Mouse (Mus musculus) left cerebral cortex, adult 8-10 months (tissue): ENCODE measurements around the gene Osm. TPM values are rescaled to one million over a fixed set of nuclear protein-coding genes. Genes with fewer than 3 reads are reported as not detected.

Source experiments
- DNase-seq, 2 experiments: peaks; one replicate each; pipeline ENCODE4 v3.0.0; 2022; ENCODE audit warnings: low spot score in 2 of 2
- total RNA-seq, 4 experiments: library from RNA; stranded (reverse); gene quantifications; 2 replicates each; pipeline ENCODE4 v1.2.4; 2022

Gene Osm
- total RNA-seq, result under 1 TPM in 2 of 4 experiments, not detected in 2; 0.53 to 0.55 TPM

DNA sequence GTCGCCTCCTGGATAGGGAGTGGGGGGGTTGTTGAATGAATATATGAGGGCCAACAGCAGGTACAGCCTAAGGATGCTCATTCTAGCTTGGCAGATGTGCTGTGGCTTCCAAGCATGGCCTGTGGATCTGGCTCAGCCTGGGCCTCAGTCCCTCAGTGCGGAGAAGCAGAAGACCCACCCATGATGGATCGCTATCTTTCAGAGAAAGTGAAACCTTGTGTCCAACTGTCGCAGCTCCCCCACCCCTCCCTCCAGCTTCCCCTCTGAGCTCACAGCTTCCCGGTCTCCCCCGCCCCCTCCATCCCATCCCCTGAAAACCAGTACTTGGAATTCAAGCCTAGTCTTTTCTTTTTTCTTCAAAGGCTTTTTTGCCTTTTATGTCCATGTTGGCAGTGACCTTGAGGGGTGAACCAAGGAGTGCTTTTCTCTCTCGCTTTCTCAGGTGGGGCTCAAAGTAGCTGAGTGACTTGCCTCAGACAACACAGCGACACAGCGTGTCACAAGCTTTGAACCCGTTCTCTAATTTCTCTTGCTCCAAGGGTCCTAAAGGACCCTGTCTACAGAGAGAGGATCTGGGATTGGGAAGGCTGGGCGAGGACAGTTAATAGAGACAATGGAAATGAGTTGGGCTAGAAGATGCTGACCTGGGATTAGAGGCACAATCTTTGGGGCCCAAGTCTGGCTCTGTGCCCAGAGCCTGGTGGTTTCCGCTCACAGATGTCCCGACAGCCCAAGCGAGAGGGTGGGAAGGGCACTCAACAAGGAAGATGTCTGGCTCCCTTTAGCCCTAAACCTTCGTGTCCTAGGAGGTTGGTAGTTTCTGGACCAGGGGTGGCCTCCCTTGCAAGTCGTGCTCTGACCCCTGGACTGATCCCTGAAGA, at the start of gene Osm:
Gene Osm (plus strand): TSS at position 756 of the 881 bp plus-strand sequence.
- no peak for DNase-seq

DNA sequence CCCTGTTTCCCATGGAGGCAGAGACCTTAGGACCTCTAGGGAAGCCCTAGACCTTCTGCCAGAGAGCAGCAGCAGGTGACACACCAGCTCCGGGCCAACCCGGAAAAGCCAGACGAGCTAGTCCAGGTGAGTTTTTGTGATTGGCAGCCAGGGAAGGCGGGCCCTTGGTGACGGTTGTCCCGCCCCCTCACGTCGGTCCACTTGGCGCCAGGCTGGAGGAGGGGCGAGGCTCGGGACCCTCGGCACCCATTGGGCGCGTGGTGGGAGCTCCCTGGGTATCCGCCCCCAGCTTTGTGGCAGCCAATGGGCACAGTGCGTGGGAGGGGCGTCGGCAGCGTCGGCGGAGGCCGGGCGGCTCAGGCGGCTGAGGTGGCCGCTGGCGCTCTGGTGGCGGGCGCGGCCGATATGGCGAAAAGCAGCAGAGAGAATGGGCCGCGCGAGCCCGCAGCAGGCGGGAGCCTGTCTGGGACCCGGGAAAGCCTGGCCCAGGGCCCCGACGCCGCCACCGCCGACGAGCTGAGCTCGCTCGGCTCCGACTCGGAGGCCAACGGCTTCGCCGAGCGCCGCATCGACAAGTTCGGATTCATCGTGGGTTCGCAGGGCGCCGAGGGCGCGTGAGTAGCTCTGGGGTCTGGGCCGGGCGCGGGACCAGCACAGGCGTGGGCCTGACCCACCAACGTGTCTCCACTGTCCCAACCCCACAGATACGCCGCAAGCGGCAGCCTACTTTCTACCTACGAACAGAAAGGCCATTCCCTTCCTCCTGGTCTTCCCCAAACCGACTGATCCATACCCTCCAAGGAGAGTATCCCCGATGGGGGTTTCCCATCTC, 49.5 kb upstream of the Osm start, which contains the start of gene Tbc1d10a:
Gene Tbc1d10a (plus strand): TSS at position 304 of the 832 bp plus-strand sequence.
- DNase-seq, result peak; percentile 87 to 98

GRCm38 (mm10) chr11:4187318-4187700, 48.9 kb upstream of the Osm start:
- no peak for DNase-seq

DNA sequence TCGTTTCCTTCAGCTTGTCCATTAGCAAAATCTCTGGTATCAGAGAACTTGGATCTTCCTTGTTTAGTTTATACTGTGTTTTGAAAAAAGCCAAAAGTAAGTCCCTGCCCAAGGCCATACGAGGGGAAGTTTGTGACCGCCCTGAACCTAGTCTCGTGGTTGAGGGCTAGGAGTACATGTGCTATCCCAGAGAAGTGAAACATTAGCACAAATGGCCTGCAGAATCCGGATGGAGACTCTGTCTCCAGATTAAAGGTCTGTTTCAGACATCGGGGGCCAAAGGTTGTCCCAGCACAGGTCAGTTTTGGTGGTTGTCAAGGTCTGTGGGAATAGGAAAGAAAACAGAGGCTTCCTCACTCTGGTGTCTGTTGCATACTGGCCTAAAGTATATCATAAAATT, 47.0 kb upstream of the Osm start:
- no peak for DNase-seq

GRCm38 (mm10) chr11:4190677-4191076, 45.5 kb upstream of the Osm start:
- DNase-seq, result no peak

DNA sequence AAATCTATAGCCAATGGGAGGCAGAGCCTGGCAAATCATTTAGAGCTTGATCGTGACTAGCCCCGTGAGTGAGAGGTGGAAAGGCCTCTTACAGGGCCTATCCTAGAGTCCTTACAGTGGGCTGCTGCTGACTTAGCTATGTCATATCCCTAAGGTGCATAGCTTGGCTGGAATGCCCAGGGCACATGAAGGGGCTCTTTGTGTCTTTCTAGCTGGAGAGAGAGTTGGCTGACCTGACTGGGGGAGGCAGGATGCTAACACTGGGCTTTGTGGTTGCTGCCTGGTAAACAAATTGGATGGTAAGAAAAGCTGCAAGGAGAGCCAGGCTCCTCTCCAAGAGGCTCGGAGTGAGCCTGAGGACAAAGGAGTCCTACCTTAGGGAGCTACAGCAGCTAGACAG, 43.5 kb upstream of the Osm start:
- DNase-seq, result no peak

- no peak for DNase-seq
Measured at GRCm38 (mm10) chr11:4193420-4193819, 42.8 kb upstream of the Osm start.

DNA sequence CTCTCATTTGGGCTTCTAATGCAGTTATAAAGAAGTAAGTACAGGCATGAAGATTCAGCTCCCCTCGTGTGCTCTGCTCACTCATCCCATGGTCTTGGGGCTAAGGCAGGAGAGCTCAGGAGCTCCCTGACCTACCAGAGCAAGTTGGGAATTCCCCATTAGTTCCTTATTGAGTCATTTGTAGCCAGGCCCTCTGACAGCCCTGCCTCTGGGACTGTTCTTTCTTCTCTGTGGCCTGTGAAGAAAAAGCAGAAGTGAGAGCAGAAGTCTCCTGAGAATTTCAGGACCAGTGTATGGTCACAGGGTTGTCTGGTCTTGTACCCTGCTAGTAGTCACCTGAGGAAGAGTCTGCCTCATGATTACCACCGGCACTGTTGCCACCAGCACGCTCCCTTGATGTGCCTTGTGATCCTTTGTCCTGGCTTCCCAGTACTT, 40.6 kb upstream of the Osm start:
- DNase-seq, result no peak

- no peak for DNase-seq
Measured at GRCm38 (mm10) chr11:4196636-4197035, 39.6 kb upstream of the Osm start.

- DNase-seq, result no peak
Measured at GRCm38 (mm10) chr11:4197691-4198090, 38.5 kb upstream of the Osm start.

- DNase-seq, result no peak
Measured at GRCm38 (mm10) chr11:4201981-4202700, 34.1 kb upstream of the Osm start.

GRCm38 (mm10) chr11:4202995-4203704, 33.1 kb upstream of the Osm start:
- DNase-seq, result no peak

DNA sequence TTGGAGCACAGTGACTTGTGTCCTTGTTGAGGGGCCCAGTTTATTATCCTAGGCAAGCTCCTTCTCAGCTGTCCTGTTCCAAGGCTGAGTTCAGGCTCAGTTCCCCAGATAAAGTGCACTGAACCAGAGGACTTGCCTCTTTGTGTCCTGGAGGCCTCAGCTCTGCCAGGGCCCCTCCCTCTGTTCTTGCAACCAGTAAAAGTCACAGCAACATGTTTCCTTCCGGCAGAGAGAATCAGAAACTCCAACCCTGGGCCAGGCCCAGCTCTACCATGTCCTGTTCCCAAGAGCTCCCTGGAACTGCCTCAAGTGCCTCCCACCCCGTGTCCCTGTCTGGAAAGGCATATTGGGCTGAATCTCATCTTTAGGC, 32.5 kb upstream of the Osm start:
- no peak for DNase-seq

GRCm38 (mm10) chr11:4205097-4205655, 31.0 kb upstream of the Osm start:
- no peak for DNase-seq

GRCm38 (mm10) chr11:4205951-4206350, 30.3 kb upstream of the Osm start:
- DNase-seq, result no peak

DNA sequence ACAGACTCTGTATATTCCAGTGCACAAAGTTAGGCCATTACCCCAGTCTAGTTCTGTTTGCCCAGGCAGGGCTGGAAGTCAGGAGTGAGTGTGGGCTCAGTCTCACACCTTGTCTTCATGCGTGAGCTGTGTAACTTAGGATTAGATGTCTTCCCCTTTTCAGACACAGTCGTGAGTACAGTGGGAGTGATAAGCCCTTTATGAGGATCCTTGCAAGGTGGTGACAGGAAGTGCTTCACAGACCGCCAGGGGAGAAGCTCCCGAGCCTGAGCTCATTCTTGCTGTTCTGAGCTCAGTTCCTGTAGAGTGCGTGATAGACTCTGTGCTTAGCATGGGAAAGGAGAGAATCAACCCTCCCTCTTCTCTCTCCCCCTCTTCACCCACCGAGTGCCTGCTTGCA, 29.7 kb upstream of the Osm start:
- DNase-seq, result no peak

DNA sequence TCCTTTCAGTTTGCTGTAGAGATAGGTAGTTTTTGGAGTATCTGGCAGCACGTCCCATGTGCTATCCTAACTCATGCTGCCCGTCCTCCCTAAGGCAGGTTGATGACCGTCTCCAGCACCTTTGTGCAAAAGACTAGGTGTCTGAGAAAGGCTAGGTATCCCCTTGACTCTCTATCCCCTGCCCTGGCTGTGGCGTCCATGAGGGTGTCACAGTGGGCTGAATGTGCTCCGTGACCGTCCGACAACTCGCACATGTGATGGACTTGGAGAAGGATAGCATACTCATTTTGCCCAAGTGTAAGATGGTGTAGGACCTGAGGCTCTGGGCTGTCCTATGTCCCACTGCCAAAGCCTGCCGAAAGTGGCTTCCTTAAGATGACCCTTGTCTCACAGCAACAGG, 28.6 kb upstream of the Osm start:
- no peak for DNase-seq

GRCm38 (mm10) chr11:4209556-4209955, 26.7 kb upstream of the Osm start:
- no peak for DNase-seq

DNA sequence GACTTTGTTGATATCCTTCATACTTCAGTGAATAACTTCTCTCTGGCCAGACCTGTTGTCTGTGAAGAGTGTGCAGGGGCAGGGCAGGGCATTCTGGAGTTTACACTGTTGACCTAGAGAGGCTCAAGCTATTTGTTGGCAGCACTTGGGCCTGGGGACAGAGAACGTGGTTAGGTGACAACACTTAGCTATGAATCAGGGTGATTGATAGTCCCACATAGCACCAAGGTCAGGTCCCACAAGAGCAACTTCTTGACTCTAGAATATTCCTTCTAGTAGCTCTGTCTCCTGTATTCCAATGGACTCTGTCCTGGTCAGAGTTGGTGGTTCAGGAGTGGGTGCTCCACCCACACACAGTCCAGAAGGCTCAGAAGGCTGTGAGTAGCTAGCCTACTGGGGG, 25.4 kb upstream of the Osm start:
- DNase-seq, result no peak

DNA sequence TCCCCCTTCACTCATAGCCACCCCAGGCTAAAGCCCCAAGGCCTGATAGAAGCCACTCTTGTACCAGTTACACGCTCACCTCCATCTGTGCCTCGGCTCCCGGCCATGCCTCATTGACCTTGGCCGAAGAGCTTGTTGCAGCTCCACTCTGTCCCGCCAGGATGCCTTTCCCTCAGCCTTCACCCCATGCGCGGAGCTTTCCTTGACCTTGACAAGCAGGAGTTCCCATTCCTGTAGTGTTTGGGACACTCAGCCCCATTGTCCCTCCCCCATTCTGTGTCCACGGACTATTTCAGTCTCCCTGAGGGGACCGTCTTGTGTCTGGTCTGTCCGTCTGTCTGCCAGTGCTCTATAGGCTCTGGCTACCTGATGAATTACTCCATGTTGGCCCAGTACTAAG, 23.1 kb upstream of the Osm start:
- DNase-seq, result no peak

DNA sequence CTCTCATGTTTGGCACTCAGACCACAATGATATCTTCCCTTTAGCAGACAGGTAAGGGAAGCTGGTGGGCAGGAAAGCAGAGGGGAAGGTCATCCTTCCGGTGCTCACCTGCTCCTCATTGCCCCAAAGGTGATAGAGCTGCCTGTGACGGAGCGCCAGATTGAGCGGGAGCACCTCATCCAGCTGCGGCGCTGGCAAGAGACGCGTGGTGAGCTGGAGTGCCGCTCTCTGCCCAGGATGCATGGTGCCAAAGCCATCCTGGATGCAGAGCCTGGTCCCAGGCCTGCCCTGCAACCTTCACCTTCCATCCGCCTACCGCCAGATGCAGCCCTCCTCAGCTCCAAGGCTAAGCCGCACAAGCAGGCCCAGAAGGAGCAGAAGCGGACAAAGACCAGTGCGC, 21.6 kb upstream of the Osm start:
- DNase-seq, result no peak
